Comparison of ENCODE assay signal across 10 mouse cellular contexts in the genomic region with DNA sequence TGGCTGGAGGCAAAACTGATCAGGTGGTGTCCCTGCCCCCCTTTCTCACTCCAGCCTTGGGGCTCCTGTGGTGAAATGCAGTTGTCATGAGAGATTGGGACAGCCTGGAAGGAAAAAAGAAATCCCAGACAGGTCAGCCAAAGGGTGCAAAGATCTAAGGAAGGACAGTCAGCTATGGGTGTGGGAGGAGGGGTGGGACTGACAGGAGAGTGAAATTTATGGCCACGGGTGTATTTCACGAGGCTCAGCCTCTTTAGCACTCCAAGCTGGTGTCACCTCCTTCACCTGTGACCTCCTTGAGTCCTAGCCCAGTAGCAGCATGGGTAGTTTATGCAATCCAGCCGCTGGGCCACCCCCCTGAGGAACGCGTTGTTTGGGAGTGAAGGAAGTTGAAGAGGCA.
DNase-seq lines count a peak whose midpoint lies in the region; ATAC-seq and TF ChIP-seq lines count a peak whose summit lies in the region.
"Had no signal": no experiment of that assay in that cellular context is flagged by ENCODE, and none has a peak within 500 bp of the region (broad histone marks: within the 10 kb centered on the region; RNA-seq: fewer than 3 reads in every experiment).

No protein-coding gene starts in this region.

- no peak overlapping the region for H3K9ac ChIP-seq in liver, adult 2 months (ENCODE audit: low read depth, low read length)
- no peak overlapping the region for H3K9ac ChIP-seq in kidney, embryonic 14.5 days (ENCODE audit: low read depth, low read length)
- H3K9ac ChIP-seq: embryonic facial prominence, embryonic 13.5 days had no signal

- no peaks in the 10 kb centered on the region; the same call in 1 of the 2 replicates for H3K79me2 ChIP-seq in liver, adult 2 months (ENCODE audit: control insufficient read depth, insufficient read depth, low read length)

- peak; percentile 87 for ATAC-seq in kidney, embryonic 14.5 days (ENCODE audit: low FRiP score, low TSS enrichment)
- ATAC-seq in activated CD4-positive, CD25-positive, alpha-beta regulatory T cell, adult 4 months, result no peak
- no peak for ATAC-seq in frontal cortex, adult (ENCODE audit: low TSS enrichment)

- peak; percentile 52 for DNase-seq in liver, adult 2 months (ENCODE audit: extremely low read depth, low read depth, low spot score)
- no peak for DNase-seq in liver
- DNase-seq in gastrocnemius, postnatal 10 days, result peak; percentile 29
- DNase-seq in lung, postnatal 10 days, result peak; percentile 28
- no peak for DNase-seq in left cerebral cortex, postnatal 4 days

- TF ChIP-seq POLR2A in liver, adult 2 months (IDR thresholded peaks at IDR 0.05; ENCODE audit: extremely low read depth, insufficient read depth, low read length), result no peak

- TF ChIP-seq CTCF in liver, adult 2 months (IDR thresholded peaks at IDR 0.05; ENCODE audit: low read depth, low read length), result no peak

- no peaks in the 10 kb centered on the region for H3K36me3 ChIP-seq in liver, adult 2 months (ENCODE audit: control insufficient read depth, insufficient read depth, low read length)
- no peaks in the 10 kb centered on the region for H3K36me3 ChIP-seq in kidney, embryonic 14.5 days (ENCODE audit: control insufficient read depth, insufficient read depth, low read length)
- H3K36me3 ChIP-seq: embryonic facial prominence, embryonic 13.5 days had no signal

- no peaks in the 10 kb centered on the region for H3K9me3 ChIP-seq in kidney, embryonic 14.5 days (ENCODE audit: control insufficient read depth, low read length)
- H3K9me3 ChIP-seq: embryonic facial prominence, embryonic 13.5 days had no signal

- no peak overlapping the region for H3K27ac ChIP-seq in liver, adult 2 months (replicated peaks; ENCODE audit: insufficient read depth, low read depth, low read length)
- H3K27ac ChIP-seq in kidney, embryonic 14.5 days (ENCODE audit: low read depth, low read length), result no peak overlapping the region
- H3K27ac ChIP-seq: embryonic facial prominence, embryonic 13.5 days had no signal

- intact Hi-C loops in left cerebral cortex, postnatal 4 days (cut with DNase I), result no loop called here

- 24% methylated on average over 5 of the region's 5 CpGs for WGBS in liver, adult 2 months
- 2% methylated on average over 5 of the region's 5 CpGs for WGBS in kidney, embryonic 14.5 days

- no peaks in the 10 kb centered on the region for H3K27me3 ChIP-seq in liver, adult 2 months (ENCODE audit: control insufficient read depth, insufficient read depth, low read length)
- H3K27me3 ChIP-seq in kidney, embryonic 14.5 days (ENCODE audit: control insufficient read depth, insufficient read depth, low read length), result no peaks in the 10 kb centered on the region
- H3K27me3 ChIP-seq: embryonic facial prominence, embryonic 13.5 days had no signal

- peaks cover 2% of the 10 kb centered on the region for H3K4me1 ChIP-seq in liver, adult 2 months (ENCODE audit: control insufficient read depth, insufficient read depth, low read length)
- H3K4me1 ChIP-seq in kidney, embryonic 14.5 days (ENCODE audit: control insufficient read depth, insufficient read depth, low read length), result peaks cover 9% of the 10 kb centered on the region

- no peak overlapping the region for H3K4me2 ChIP-seq in kidney, embryonic 14.5 days (replicated peaks; ENCODE audit: low read depth, low read length)
- H3K4me2 ChIP-seq: embryonic facial prominence, embryonic 13.5 days had no signal

- no peak overlapping the region for H3K4me3 ChIP-seq in liver, adult 2 months (ENCODE audit: insufficient read depth, low read depth, low read length)
- H3K4me3 ChIP-seq in kidney, embryonic 14.5 days (ENCODE audit: low read length), result no peak overlapping the region
- H3K4me3 ChIP-seq: embryonic facial prominence, embryonic 13.5 days; myocyte had no signal

Comparison
In these comparisons a context has a peak if more than half of its experiments do, and no peak if none do; other contexts are left out.
1. DNase-seq: peak in liver, adult 2 months (single experiment), gastrocnemius, postnatal 10 days (single experiment) and lung, postnatal 10 days (single experiment); none in liver (single experiment) and left cerebral cortex, postnatal 4 days (single experiment).